Mouse (Mus musculus) naive thymus-derived CD4-positive, alpha-beta T cell, adult 5 months (primary cell): ENCODE measurements around the gene Bank1. TPM values are rescaled to one million over a fixed set of nuclear protein-coding genes. Genes with fewer than 3 reads are reported as not detected.

Source experiments
- polyA plus RNA-seq: library from polyadenylated mRNA; unstranded; fragments of 100-300 nt; shearing (Covaris generic); gene quantifications from one replicate; pipeline ENCODE4 v1.2.1, GENCODE M21; 2017

Bank1 gene
- polyA plus RNA-seq: 0.44 TPM

GRCm38 (mm10) chr3:136325783-136326182 lies at the start of gene Bank1:
Gene Bank1, minus strand, starts transcription at chr3:136326066.

